Mouse (Mus musculus) lung, embryonic 16.5 days (tissue): ENCODE data around the gene Rassf5. TPM values are rescaled to one million over a fixed set of nuclear protein-coding genes. Genes with fewer than 3 reads are reported as not detected.
A peak's percentile ranks its signal among the peaks of the same experiment; 100 is the strongest.

ENCODE experiments used
- ATAC-seq: fragments of 200-750 bp; cut with Nextera tagmentation; 2 replicates; pipeline ENCODE4 v1.8.0; 2017; ENCODE audit warnings: low read depth, mild to moderate bottlenecking, moderate library complexity
- H3K27ac ChIP-seq: fragments of 300-500 bp; sonication (generic); 2 replicates; pipeline ENCODE4 v1.5.1; 2014; ENCODE audit warnings: mild to moderate bottlenecking, control low read depth, low read length
- H3K27me3 ChIP-seq: fragments of 300-500 bp; sonication (generic); 2 replicates; pipeline ENCODE4 v1.6.1; 2014; ENCODE audit warnings: low read depth, low read length, mixed read lengths; ENCODE audit not compliant: control insufficient read depth, insufficient read depth
- H3K36me3 ChIP-seq: fragments of 300-500 bp; sonication (generic); 2 replicates; pipeline ENCODE4 v1.6.1; 2014; ENCODE audit warnings: low read length; ENCODE audit not compliant: control insufficient read depth, insufficient read depth
- H3K4me1 ChIP-seq: fragments of 300-500 bp; sonication (generic); replicated peaks from 2 replicates; pipeline ENCODE4 v1.6.1; 2014; ENCODE audit warnings: low read length, mixed read lengths; ENCODE audit not compliant: control insufficient read depth, insufficient read depth
- H3K4me2 ChIP-seq: fragments of 300-500 bp; sonication (generic); 2 replicates; pipeline ENCODE4 v1.6.1; 2014; ENCODE audit warnings: low read depth, low read length, control low read depth
- H3K4me3 ChIP-seq: fragments of 300-500 bp; sonication (generic); 2 replicates; pipeline ENCODE4 v1.5.1; 2014; ENCODE audit warnings: mild to moderate bottlenecking, low read length, control low read depth
- H3K9ac ChIP-seq: fragments of 300-500 bp; sonication (generic); 2 replicates; pipeline ENCODE4 v1.6.1; 2014; ENCODE audit warnings: low read length, control low read depth
- H3K9me3 ChIP-seq: fragments of 300-500 bp; sonication (generic); 2 replicates; pipeline ENCODE4 v1.6.1; 2016; ENCODE audit warnings: low read length; ENCODE audit not compliant: control insufficient read depth
- WGBS: fragments of 180-500 bp; shearing (Covaris S2); extraction: QIAGEN DNeasy Blood & Tissue Kit; methylation state at CpG from one replicate; pipeline ENCODE4 v1.1.7; 2014; 5-methylcytosine and 5-hydroxymethylcytosine counted together
- polyA plus RNA-seq: library from polyadenylated mRNA; unstranded; fragments of >200 nt; fragmentation: Nextera tagmentation; extraction: Ambion mirVana; gene quantifications from 2 replicates; pipeline ENCODE4 v1.2.1, GENCODE M21; 2015

Rassf5 gene
- 6.1 and 8.2 TPM in 2 replicates for polyA plus RNA-seq

DNA sequence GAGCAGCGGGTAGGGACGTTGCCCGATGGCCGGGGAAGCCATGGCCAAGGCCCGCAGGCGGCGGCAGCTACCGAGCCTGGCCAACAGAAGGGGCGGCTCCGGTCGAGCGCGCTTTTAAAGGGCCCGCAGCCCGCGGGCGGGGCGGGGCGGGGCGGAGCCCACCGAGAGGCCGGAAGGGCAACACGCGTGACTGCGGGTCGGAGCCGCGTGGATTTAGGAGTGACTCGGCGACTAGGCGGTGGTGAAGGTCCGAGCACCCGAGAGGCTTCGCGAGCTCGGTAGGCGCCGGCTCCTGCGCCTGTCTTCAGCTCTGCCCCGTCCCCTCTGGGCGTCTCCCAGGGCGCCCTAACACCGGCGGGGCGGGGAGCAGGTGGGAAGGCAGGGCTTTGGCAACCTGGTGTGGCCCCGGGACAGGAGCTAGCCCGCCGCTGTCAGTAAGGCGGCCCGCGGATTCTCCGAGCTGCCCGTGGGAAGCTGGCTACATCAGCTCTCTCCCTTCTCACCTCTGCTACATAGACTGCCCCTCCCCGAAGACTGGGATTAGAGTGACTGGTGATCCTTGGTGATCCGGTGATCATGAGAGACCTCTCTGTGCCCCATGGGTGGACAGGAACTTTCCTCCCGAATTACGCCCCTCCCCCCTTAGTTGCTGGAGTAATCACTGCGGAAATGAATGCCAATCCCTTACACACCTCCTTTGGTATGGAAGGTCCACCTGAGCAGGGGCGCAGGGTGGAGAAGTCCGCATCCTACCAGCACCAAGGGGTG, at the start of gene Rassf5:
TSS of gene Rassf5 (minus strand) at position 170 of the 768 bp plus-strand sequence.
- 1% methylated on average over 38 of the region's 60 CpGs for WGBS
- H3K4me1 ChIP-seq: peaks cover 39% of the 10 kb centered on the region
- H3K9ac ChIP-seq: peak within 1 kb of the TSS; percentile 75
- H3K4me3 ChIP-seq: peak within 1 kb of the TSS; percentile 73
- ATAC-seq: peak; percentile 65
- H3K4me2 ChIP-seq: peak within 1 kb of the TSS; percentile 96
- no peaks in the 10 kb centered on the region for H3K9me3 ChIP-seq
- H3K36me3 ChIP-seq: no peaks in the 10 kb centered on the region
- H3K27me3 ChIP-seq: peaks cover 13% of the 10 kb centered on the region; the same call in 1 of the 2 replicates
- H3K27ac ChIP-seq: no peak within 1 kb of the TSS

DNA sequence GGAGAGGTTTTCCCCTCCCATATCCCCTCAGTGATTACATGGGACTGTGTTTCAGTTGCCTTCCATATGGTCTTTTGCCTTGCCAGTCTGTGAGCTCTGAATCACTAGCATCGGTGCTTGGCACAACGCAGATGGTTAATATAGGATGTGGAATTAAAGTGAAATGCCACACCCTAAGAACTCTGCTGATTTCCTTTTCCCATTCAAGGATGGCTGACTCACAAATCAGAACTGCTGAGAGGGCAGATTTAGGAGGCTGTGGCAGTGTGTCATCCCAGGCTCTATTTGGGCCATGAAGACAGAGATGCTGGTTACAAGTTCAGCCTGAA, 48.8 kb upstream of the Rassf5 start:
- ATAC-seq: no peak
- no peaks in the 10 kb centered on the region for H3K27me3 ChIP-seq
- peaks cover 7% of the 10 kb centered on the region; the same call in 1 of the 2 replicates for H3K36me3 ChIP-seq
- no peak overlapping the region for H3K4me2 ChIP-seq
- H3K27ac ChIP-seq: no peak overlapping the region
- H3K4me1 ChIP-seq: no peaks in the 10 kb centered on the region
- H3K4me3 ChIP-seq: no peak overlapping the region
- no peak overlapping the region for H3K9ac ChIP-seq
- WGBS: 79% methylated on average over 2 of the region's 2 CpGs
- no peaks in the 10 kb centered on the region for H3K9me3 ChIP-seq

DNA sequence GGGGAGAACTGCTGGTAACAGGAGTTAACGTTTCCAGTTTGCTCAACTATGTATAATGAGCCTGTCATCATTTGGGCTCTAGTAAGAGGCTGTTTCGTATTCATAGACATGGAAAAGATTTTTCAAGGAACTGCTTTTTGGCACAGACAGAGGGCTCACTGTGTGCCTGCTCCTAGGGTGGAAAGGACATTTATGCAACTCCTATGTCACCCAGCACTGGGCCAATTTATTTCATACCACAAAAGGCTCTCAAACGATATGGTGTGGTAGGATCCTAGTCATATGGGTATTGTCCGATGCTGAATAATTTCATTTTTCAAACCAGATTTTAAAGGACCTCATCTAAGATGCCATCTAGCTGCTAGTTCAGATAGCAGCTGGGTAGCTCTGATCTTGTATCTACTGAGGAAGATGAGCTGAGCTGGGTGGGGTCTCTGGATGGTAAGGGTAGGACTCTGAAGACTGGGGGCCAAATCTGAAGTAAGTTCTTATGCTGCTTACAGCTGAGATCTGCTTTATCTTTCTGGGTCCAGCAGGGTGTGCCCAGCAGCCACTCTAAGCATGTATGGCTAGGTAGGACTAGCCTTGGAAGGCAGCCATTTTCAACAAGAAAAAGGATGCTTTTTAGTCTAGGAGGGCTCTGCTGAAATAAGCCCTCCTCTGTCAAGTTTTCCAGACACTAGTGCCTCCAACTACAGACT, 48.3 kb upstream of the Rassf5 start:
- no peak overlapping the region for H3K27ac ChIP-seq

DNA sequence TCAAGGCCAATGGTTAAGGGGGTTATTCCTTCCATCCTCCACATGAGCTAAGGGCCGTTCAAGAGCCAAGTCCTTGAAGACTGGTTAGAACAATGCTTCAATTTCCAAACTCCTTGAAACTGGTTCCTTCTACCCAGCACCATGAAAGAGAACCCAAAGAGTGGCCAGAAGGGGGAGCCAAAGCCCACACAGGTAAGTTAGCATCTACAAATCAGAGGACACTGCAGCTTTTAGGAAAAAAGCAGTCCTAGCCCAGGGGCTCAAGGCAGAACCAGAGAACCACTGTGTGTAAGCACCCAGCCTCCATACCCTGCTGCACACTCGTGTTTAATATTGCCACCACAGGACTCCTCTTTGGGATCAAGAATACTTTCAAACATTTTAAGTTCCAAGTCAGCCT, 45.6 kb upstream of the Rassf5 start:
- peak; percentile 31; the same call in 1 of the 2 replicates for ATAC-seq
- Histone ChIP-seq H3K4me2 (no peak overlapping the region), H3K27ac (no peak overlapping the region), H3K9ac (no peak overlapping the region), H3K36me3 (no peaks in the 10 kb centered on the region), H3K4me3 (no peak overlapping the region), H3K9me3 (no peaks in the 10 kb centered on the region), H3K27me3 (no peaks in the 10 kb centered on the region), H3K4me1 (no peaks in the 10 kb centered on the region)
- 33% methylated on average over 2 of the region's 2 CpGs for WGBS

More for the DNA sequence above, 48.3 kb upstream of the Rassf5 start:
- H3K9me3 ChIP-seq: no peaks in the 10 kb centered on the region
- H3K9ac ChIP-seq: no peak overlapping the region
- WGBS: 82% methylated on average over 4 of the region's 4 CpGs
- H3K27me3 ChIP-seq: no peaks in the 10 kb centered on the region
- no peak overlapping the region for H3K4me2 ChIP-seq
- no peaks in the 10 kb centered on the region for H3K4me1 ChIP-seq
- no peak overlapping the region for H3K4me3 ChIP-seq
- ATAC-seq: no peak
- peaks cover 7% of the 10 kb centered on the region; the same call in 1 of the 2 replicates for H3K36me3 ChIP-seq

DNA sequence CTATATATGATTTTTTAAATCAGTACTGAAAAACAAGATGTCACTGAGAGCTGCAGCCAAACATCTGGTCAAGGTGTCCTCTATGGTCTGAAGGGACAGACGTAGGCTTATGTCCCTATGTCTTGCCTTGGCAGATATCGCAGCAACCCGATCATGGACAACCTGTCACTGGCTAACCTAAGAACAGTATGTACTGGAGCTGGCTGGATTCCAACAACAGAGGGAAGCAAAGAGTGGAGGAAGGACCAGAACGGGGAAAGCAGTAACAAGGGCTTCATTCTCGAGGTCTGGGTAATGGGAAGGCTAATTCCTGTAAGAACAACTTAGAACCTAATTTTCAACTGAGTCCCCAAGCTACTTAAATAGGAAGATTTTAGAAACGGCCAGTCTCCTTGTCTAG, 43.9 kb upstream of the Rassf5 start:
- no peak overlapping the region for H3K4me3 ChIP-seq
- no peaks in the 10 kb centered on the region for H3K9me3 ChIP-seq
- WGBS: 70% methylated on average over 6 of the region's 6 CpGs
- no peaks in the 10 kb centered on the region for H3K36me3 ChIP-seq
- H3K9ac ChIP-seq: no peak overlapping the region
- no peak overlapping the region for H3K27ac ChIP-seq
- H3K4me2 ChIP-seq: no peak overlapping the region
- H3K27me3 ChIP-seq: no peaks in the 10 kb centered on the region
- no peak for ATAC-seq
- H3K4me1 ChIP-seq: no peaks in the 10 kb centered on the region

DNA sequence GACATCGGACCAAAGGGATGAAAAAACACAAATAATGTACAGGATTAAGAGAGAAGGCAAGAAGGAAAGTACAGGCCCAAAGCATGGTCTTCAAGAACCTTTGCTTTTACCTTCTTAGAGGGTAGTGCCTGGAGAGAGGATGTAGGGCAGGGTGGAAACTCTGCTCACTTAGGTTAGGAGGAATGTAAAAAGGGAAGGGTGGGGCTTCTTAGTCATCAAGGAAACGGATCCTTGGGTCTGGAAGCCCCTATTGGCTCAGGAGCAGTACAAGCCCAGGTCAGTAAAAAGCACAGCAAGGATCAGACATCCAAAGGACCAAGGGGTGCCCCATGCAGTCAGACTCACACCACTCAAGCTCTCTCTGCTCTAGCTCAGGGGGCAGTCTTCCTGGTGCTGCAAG, 42.2 kb upstream of the Rassf5 start:
- 38% methylated on average over 2 of the region's 2 CpGs for WGBS
- no peaks in the 10 kb centered on the region for H3K4me1 ChIP-seq
- H3K27me3 ChIP-seq: no peaks in the 10 kb centered on the region
- no peaks in the 10 kb centered on the region for H3K36me3 ChIP-seq
- no peak for ATAC-seq
- no peak overlapping the region for H3K4me2 ChIP-seq
- H3K27ac ChIP-seq: no peak overlapping the region
- H3K9me3 ChIP-seq: no peaks in the 10 kb centered on the region
- H3K4me3 ChIP-seq: no peak overlapping the region
- no peak overlapping the region for H3K9ac ChIP-seq

DNA sequence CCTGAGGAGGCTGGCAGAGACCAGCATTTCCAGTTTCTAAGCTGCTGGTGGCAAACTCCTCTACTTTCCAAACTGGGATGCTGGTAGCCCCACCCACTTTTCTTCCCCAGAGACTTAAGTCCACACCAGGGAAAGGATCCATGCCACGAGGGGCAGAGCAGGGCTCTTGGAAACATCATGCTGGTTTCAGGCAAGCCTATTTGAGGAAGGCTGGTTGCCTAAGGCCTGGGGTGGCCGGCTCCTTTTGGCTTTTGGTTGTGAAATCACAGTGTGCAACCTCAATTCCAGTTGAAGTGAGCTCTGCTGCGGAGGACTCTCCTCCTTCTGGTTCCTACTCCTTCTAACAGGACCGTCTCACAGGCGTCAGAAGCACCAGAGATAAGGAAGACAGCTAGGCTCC, 41.7 kb upstream of the Rassf5 start:
- Histone ChIP-seq H3K9me3 (no peaks in the 10 kb centered on the region), H3K36me3 (no peaks in the 10 kb centered on the region), H3K4me2 (no peak overlapping the region), H3K27me3 (no peaks in the 10 kb centered on the region), H3K4me3 (no peak overlapping the region), H3K27ac (no peak overlapping the region), H3K9ac (no peak overlapping the region), H3K4me1 (0 out of 2 replicates have a peak, but pooled peaks cover 2% of the 10 kb centered on the region)
- no peak for ATAC-seq
- 51% methylated on average over 5 of the region's 5 CpGs for WGBS

DNA sequence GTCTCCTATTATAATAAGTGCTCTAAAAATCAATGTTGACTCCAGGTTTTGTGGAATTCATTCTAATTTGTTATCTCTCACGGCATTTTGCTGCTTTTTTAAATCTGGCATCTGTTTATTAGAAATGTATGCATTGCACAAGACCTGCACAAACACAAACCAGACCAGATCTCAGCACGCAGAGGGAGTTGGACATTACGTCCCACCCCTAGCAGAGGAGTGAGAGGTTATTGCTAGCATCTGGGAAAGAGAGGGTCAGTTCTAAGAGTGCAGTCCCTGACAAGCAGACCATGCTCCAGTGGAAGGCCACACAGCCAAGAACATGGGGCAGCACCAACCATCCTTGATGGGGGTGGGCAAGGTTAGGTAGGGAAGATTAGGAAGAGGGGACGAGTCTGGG, 39.6 kb upstream of the Rassf5 start:
- Histone ChIP-seq H3K9me3 (no peaks in the 10 kb centered on the region), H3K27ac (no peak overlapping the region), H3K9ac (no peak overlapping the region), H3K27me3 (no peaks in the 10 kb centered on the region), H3K4me2 (no peak overlapping the region), H3K4me1 (peaks cover 7% of the 10 kb centered on the region; the same call in 1 of the 2 replicates), H3K36me3 (no peaks in the 10 kb centered on the region), H3K4me3 (no peak overlapping the region)
- ATAC-seq: peak; percentile 66; the same call in 1 of the 2 replicates
- WGBS: 66% methylated on average over 4 of the region's 4 CpGs

DNA sequence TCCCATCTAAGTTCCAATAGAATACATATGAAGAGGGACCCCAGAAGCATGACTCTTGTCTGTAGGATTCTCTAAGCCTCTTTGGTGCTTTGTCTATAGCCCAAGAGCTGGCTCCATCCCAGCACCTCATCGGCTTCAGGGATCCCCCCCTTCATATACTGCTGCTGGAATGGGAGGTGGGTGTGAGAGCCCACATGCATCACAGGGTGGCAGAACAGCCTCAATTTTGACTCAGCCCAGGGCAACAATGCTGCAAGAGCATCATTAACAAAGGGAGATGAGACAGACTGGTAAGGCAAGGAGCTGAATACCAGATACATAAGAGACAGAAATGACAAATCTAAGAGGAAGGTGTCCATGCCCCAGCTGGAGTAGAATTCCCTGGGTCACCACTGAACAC, 39.1 kb upstream of the Rassf5 start:
- Histone ChIP-seq H3K9ac (no peak overlapping the region), H3K27me3 (no peaks in the 10 kb centered on the region), H3K9me3 (no peaks in the 10 kb centered on the region), H3K4me2 (no peak overlapping the region), H3K4me3 (no peak overlapping the region), H3K27ac (no peak overlapping the region), H3K36me3 (no peaks in the 10 kb centered on the region), H3K4me1 (peaks cover 7% of the 10 kb centered on the region; the same call in 1 of the 2 replicates)
- 76% methylated on average over 1 of the region's 1 CpGs for WGBS
- ATAC-seq: no peak
